Mouse (Mus musculus): ENCODE results near the gene Cct7.
"Not testable (repeated sequence)": the region's sequence is repeated elsewhere in the genome, so short reads cannot be mapped to it uniquely, and the experiment has no call there.

The Cct7 gene

DNA sequence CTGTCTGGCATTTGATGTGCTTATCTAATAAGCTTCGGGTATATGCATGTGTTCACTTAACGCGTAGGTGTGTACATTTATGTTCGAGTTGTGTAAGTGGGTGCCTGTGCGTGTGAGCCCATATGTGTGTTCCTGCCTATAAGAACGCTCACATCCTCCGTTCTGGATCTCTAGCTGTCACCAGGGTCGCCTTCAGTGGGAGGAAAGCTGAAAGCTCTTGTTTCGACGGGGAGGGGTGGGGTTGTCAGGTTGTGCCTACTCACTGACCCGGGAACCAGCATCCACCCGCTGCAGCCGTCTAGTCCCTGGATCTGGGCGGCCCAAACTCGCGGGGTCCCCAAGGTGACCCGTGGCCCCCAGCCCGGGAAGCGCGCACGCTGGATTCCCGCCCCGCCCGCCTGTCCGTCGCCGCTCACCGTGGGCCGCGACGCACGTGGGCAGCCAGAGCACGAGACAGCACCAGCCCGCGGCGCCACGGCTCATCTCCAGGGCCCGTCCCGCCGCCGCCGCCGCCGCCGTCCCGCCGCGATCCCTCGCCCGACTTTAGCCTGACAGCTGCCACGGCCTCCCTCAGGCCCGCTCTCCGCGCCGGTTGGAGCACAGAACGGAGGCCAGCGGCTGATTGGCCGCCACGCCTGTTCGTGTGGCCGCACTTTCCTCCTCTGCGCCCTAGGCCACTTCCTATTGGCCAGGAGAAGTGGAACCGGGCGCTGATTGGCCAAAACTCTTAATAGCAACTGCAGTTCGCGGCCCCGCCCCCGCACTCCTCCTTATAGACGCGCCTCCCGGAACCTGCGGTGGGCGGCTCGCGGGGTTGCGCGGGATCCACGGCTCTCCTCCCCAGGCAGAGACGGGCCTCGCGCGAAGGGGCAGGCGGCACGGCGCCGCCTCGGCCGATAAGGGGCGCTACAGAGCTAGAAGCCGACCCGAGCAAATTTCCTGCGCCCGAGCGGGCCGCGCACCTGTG, at the start of gene Cct7:
Gene Cct7, plus strand, starts transcription at position 818 of the 967 bp plus-strand sequence.
- peak; percentile 100 for DNase-seq (ENCODE audit: low spot score)

- no peak for DNase-seq (ENCODE audit: low spot score)
Observed at GRCm38 (mm10) chr6:85402613-85403012, 48.7 kb upstream of the Cct7 start.

DNA sequence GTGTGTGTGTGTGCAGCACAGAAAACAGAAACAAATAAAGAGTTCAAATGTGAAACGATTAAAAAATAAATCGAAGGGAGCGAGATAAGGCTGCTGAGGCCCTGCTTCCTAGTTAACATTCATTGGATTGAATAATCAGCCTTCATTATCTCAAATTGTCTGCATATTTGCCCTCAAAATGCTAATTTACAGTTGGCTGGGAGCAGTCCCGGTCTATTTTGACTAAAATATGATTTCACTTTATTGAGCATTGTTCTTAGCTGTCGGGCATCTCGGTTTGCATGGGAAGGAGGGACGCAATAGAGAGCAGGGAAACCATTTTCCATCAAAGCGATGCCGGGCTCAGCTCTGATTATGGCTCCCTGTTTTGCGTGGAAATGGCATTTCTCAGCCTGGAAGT, 48.3 kb upstream of the Cct7 start:
- no peak for DNase-seq (ENCODE audit: low spot score)

GRCm38 (mm10) chr6:85409003-85409402, 42.3 kb upstream of the Cct7 start:
- peak; percentile 62 for DNase-seq (ENCODE audit: low spot score)

DNA sequence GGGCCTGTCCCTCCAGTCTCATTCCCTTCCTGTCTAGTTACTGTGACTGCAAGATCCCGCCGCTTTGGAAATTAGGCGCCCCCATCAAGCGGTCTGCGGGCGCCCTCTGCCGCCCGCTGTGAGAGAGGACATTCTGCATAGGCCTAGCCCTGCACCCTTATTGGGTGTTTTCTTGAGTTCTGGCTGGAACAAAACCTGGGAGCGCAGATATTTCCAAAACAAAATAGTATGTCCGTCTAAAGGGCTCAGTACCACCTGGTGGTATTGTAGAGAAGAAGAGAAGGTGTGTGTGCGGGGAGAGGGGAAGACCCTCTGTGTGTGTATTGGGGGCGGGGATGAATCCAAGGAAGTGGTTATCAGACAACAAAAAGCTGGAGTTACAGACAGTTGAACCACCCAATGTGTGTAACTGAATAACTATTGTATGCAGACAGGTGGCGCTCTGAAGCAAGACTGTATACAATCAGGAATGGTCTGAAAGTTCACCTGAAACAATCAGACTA, 40.5 kb upstream of the Cct7 start:
- DNase-seq (ENCODE audit: low spot score), result peak; percentile 88

- no peak for DNase-seq (ENCODE audit: low spot score)
Observed at GRCm38 (mm10) chr6:85415829-85416228, 35.5 kb upstream of the Cct7 start.

- no peak for DNase-seq (ENCODE audit: low spot score)
Observed at GRCm38 (mm10) chr6:85419150-85419549, 32.2 kb upstream of the Cct7 start.

DNA sequence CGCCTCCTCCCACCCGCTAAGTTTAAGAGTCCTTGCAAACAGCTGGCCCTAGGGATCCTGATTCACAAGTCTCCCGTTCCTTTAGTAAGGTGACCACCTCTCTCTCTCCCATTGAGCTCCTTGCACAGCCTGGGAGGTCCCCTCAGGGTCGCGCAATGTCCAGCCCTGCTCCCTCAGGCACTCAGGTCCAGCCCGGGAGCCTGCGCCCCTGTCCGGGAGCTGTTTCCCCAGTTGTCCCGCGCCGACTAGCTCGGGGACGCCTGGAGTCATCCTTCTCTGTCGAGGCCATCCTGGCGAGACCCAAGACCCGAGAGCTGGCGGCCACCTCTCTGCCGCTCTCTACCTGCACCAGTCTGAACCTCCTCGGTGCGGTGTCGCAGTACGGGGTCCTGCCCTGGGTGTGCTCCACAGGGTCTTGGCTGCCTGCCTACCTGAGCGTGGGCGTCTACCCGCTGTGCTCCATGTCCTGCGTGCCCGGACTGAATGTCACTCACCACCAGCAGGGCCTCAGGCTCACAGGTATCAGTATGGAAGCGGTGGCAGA, 27.4 kb upstream of the Cct7 start, which contains the start of gene Noto:
Gene Noto, plus strand, starts transcription at position 51 of the 544 bp plus-strand sequence.
- DNase-seq (ENCODE audit: low spot score), result no peak

GRCm38 (mm10) chr6:85431274-85431841, 20.0 kb upstream of the Cct7 start:
- no peak for DNase-seq (ENCODE audit: low spot score)

GRCm38 (mm10) chr6:85431842-85432431, 19.4 kb upstream of the Cct7 start, which contains the start of gene Smyd5:
Smyd5 (plus strand) TSS chr6:85431989.
- peak; percentile 91 for DNase-seq (ENCODE audit: low spot score)

DNA sequence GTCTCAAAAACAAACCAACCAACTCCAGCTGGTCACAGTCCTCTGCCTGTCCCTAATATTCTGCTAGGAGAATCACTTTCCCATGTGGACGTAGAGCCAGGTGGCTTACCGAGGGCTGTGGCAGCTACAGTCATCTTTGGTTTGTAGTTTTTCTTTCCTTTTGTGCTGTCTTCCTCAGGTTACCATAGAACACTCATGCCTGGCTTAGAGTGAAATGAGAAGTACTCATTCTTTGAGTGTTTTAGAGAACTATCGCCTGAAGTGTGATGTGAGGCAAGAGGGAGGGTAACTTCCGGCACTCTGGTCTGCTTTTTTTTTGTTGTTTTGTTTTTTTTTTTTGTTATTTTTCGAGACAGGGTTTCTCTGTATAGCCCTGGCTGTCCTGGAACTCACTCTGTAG, 17.4 kb upstream of the Cct7 start:
- no peak for DNase-seq (ENCODE audit: low spot score)

GRCm38 (mm10) chr6:85436204-85436603, 15.1 kb upstream of the Cct7 start:
- DNase-seq (ENCODE audit: low spot score), result no peak

DNA sequence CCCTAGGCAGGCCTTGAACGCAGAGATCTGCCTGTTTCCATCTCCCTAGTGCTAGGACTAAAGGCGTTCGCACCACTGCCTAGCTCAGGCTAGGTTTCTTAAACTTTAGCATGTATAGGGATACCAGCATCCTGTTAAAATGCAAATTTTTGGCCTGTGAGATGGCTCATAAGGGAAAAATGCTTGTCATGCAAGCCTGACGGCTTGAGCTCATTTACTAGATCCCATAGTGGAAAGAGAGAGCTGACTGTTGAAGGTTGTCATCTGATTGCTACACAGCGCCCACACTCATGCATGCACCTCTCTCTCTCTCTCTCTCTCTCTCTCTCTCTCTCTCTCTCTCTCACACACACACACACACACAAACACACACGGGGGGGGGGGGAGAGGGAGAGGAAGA, 14.7 kb upstream of the Cct7 start:
- DNase-seq (ENCODE audit: low spot score), result no peak

- DNase-seq (ENCODE audit: low spot score), result no peak
Observed at GRCm38 (mm10) chr6:85441142-85441541, 10.2 kb upstream of the Cct7 start.

GRCm38 (mm10) chr6:85443488-85444233, 7.7 kb upstream of the Cct7 start:
- no peak for DNase-seq (ENCODE audit: low spot score)

- no peak for DNase-seq (ENCODE audit: low spot score)
Observed at GRCm38 (mm10) chr6:85444266-85444965, 6.9 kb upstream of the Cct7 start.

DNA sequence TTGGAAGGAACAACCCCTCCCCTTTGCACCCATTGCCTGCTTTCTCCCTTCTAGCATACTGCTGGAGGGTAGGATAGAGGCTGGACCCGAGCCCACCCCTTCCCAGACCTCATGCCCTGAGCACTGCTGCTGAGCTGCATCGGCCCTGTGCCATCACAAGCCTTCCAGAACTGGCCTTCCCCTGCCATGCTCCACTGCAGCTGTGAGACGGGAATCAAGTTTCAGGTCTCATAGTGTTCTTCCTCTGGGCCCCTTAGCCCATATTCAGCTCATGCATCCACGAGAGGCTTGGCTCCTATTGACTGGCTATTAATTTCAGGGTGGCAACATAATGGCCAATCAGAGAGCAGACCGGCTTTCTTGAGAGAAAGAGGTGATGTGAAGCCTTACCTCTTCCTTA, 6.0 kb upstream of the Cct7 start:
- no peak for DNase-seq (ENCODE audit: low spot score)

GRCm38 (mm10) chr6:85447351-85447750, 4.0 kb upstream of the Cct7 start:
- DNase-seq (ENCODE audit: low spot score), result no peak

GRCm38 (mm10) chr6:85450140-85450539, 1.2 kb upstream of the Cct7 start:
- not testable (repeated sequence) for DNase-seq (ENCODE audit: low spot score)

GRCm38 (mm10) chr6:85451664-85452410, 523 bp downstream of the Cct7 start, which contains the start of gene Pradc1:
Pradc1 (minus strand) TSS chr6:85451970.
- DNase-seq (ENCODE audit: low spot score), result peak; percentile 100
